Mouse (Mus musculus): ENCODE measurements around the gene Olfr1442. TPM values are rescaled to one million over a fixed set of nuclear protein-coding genes. Genes with fewer than 3 reads are reported as not detected.

The Olfr1442 gene
- total RNA-seq, 2 experiments from 2014 or later, result not detected

Other genes with a start within 250 kb of the Olfr1442 start
- gene Pfpl, start 242.5 kb upstream of the Olfr1442 start, total RNA-seq (2021), result not detected
- gene Mpeg1, start 209.7 kb upstream of the Olfr1442 start, total RNA-seq (2021), result under 1 TPM; 0.74 to 0.88 TPM
- 1 to 10 TPM; 6.2 to 6.7 TPM for gene Dtx4, start 169.0 kb upstream of the Olfr1442 start, total RNA-seq (2021)
- gene Fam111a, start 124.7 kb upstream of the Olfr1442 start, total RNA-seq (2021), result 1 to 10 TPM; 2.5 to 3.9 TPM
- not detected for gene Gm4952, start 70.5 kb upstream of the Olfr1442 start, total RNA-seq (2021)
- gene Glyat, start 37.1 kb upstream of the Olfr1442 start, total RNA-seq (2021), result not detected
- not detected for gene Olfr1443, start 7.7 kb downstream of the Olfr1442 start, total RNA-seq (2021)
- not detected for gene Keg1, start 25.3 kb downstream of the Olfr1442 start, total RNA-seq (2021)
- 1 to 10 TPM; 3.2 to 3.4 TPM for gene Cntf, start 95.2 kb downstream of the Olfr1442 start, total RNA-seq (2021)
- gene Zfp91, start 125.7 kb downstream of the Olfr1442 start, total RNA-seq (2021), result 10 to 100 TPM; 82.9 to 97.8 TPM
- under 1 TPM; 0.36 to 0.38 TPM for gene Lpxn, start 125.8 kb downstream of the Olfr1442 start, total RNA-seq (2021)
- gene Gm5244, start 176.2 kb downstream of the Olfr1442 start, total RNA-seq (2021), result not detected
- not detected for gene Olfr1444, start 186.8 kb downstream of the Olfr1442 start, total RNA-seq (2021)
- gene Olfr1445, start 213.4 kb downstream of the Olfr1442 start, total RNA-seq (2021), result not detected
- gene Olfr1446, start 223.1 kb downstream of the Olfr1442 start, total RNA-seq (2021), result not detected
- gene Olfr1447, start 233.3 kb downstream of the Olfr1442 start, total RNA-seq (2021), result not detected